Mouse (Mus musculus): ENCODE measurements at regions not wholly inside any gene's neighbourhood (a gene's known extent, or its start where the extent isn't known, plus 50 kb on each side); places are given as distances from the start of the nearest gene placed in this dataset.

DNA sequence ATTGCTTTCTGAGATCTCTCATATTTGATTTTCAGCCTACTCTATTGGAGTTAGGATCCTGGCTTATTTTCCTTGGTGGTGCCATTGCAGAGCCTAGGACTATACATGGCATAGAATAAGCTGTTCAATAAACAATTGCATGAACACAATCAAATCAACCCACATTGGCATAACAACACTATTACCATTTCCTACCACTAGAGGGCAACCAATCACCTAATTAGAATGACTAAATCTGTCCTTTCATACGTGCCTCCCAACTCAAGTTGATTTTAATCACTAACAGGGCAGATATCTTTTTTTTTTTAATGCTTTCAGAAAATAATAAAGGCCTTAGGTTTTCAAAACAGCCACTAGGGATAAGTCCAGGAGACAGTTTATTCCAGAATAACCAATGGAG is 75.6 kb upstream of the Tmem260 start:
- TF ChIP-seq GATA4 (IDR thresholded peaks at IDR 0.05; ENCODE audit: insufficient replicate concordance, low read length) = no peak

DNA sequence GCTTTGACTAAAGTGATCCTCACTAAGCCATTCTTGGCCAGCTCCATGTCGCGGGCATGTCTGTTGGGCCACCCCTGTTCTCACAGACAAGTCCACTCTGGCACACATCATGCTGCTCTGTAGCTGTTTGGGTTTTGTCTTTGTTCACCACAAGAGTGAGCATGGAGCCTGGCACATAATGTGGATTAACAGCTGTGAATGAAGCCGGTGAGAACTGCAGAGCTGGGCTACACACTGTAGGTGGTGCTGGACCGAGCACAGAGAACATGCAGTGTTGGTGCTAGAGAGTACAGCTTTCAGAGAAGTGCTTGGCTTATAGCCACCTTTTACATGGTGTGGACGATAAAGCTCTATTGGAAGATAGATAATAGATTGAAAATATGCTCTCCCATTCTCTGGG is 74.2 kb upstream of the Tmem260 start:
- TF ChIP-seq GATA4 (IDR thresholded peaks at IDR 0.05; ENCODE audit: insufficient replicate concordance, low read length) = no peak

DNA sequence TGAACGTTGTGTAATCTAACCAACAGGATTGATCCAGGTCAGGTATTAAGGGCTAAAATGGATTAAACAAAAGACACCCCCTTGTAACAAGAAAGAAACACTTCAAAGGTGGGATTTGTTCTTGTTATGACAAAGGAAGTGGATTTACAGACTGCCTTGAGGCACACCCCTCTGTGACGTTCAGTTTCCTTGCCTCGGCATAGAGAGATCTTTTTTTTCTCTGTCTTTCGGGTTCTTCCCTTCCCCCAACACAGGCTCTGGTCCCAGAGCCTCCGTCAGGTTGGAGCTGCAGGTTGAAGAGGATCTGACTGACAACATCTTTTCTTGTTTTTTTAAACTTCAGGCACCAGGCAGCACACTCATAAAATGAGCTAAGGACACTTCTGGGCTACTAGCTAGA is 69.8 kb upstream of the Tmem260 start:
- no peak for TF ChIP-seq GATA4 (IDR thresholded peaks at IDR 0.05; ENCODE audit: insufficient replicate concordance, low read length)
